Mouse (Mus musculus) midbrain, postnatal 0 days (tissue): ENCODE measurements around the gene Acnat1. TPM values are rescaled to one million over a fixed set of nuclear protein-coding genes. Genes with fewer than 3 reads are reported as not detected.

Source experiments
- ATAC-seq: fragments of 200-750 bp; cut with Nextera tagmentation; 2 replicates; pipeline ENCODE4 v1.8.0; 2017; ENCODE audit warnings: moderate number of reproducible peaks, mild to moderate bottlenecking, moderate TSS enrichment, moderate library complexity; ENCODE audit not compliant: low FRiP score
- DNase-seq: peaks from one replicate; pipeline ENCODE4 v3.0.0-alpha.2; 2015; ENCODE audit warnings: low spot score
- H3K27ac ChIP-seq: fragments of 300-500 bp; sonication (generic); 2 replicates; pipeline ENCODE4 v1.5.1; 2014; ENCODE audit warnings: low read depth, mild to moderate bottlenecking, low read length, mixed read lengths
- H3K27me3 ChIP-seq: fragments of 300-500 bp; sonication (generic); 2 replicates; pipeline ENCODE4 v1.6.1; 2014; ENCODE audit warnings: low read length, control low read depth, mixed read lengths; ENCODE audit not compliant: insufficient read depth
- H3K36me3 ChIP-seq: fragments of 300-500 bp; sonication (generic); 2 replicates; pipeline ENCODE4 v1.6.1; 2014; ENCODE audit warnings: low read length, control low read depth, mixed read lengths; ENCODE audit not compliant: insufficient read depth
- H3K4me1 ChIP-seq: fragments of 300-500 bp; sonication (generic); 2 replicates; pipeline ENCODE4 v1.6.1; 2014; ENCODE audit warnings: mild to moderate bottlenecking, control low read depth, antibody characterized with exemption, low read length, mixed read lengths; ENCODE audit not compliant: insufficient read depth
- H3K4me2 ChIP-seq: fragments of 300-500 bp; sonication (generic); 2 replicates; pipeline ENCODE4 v1.6.1; 2014; ENCODE audit warnings: low read depth, mild to moderate bottlenecking, low read length, mixed read lengths; ENCODE audit not compliant: poor library complexity, severe bottlenecking
- H3K4me3 ChIP-seq: fragments of 300-500 bp; sonication (generic); 2 replicates; pipeline ENCODE4 v1.5.1; 2014; ENCODE audit warnings: low read depth, mild to moderate bottlenecking, low read length, moderate library complexity
- H3K9ac ChIP-seq: fragments of 300-500 bp; sonication (generic); replicated peaks from 2 replicates; pipeline ENCODE4 v1.6.1; 2014; ENCODE audit warnings: mild to moderate bottlenecking, low read length, moderate library complexity, mixed read lengths; ENCODE audit not compliant: poor library complexity, severe bottlenecking
- H3K9me3 ChIP-seq: fragments of 300-500 bp; sonication (generic); 2 replicates; pipeline ENCODE4 v1.6.1; 2016; ENCODE audit warnings: low read length, control low read depth
- CTCF ChIP-seq: IDR thresholded peaks from 2 replicates; pipeline ENCODE4 v1.5.1; 2016; ENCODE audit warnings: antibody characterized with exemption, mild to moderate bottlenecking
- WGBS: fragments of 180-500 bp; shearing (Covaris S2); extraction: QIAGEN DNeasy Blood & Tissue Kit; methylation state at CpG from one replicate; pipeline ENCODE4 v1.1.7; 2014; 5-methylcytosine and 5-hydroxymethylcytosine counted together
- polyA plus RNA-seq: library from polyadenylated mRNA; unstranded; fragments of >200 nt; fragmentation: Nextera tagmentation; extraction: Ambion mirVana; gene quantifications from 2 replicates; pipeline ENCODE4 v1.2.1, GENCODE M21; 2015
- total RNA-seq: library from RNA; depleted of rRNA; stranded (reverse); fragments of >200 nt; gene quantifications from 2 replicates; pipeline ENCODE4 v1.2.3, GENCODE M21; 2014; rRNA removed

The Acnat1 gene
- total RNA-seq (0.44 TPM in 1 of 2 replicates, not detected in the other), polyA plus RNA-seq (not detected in 2 replicates)

DNA sequence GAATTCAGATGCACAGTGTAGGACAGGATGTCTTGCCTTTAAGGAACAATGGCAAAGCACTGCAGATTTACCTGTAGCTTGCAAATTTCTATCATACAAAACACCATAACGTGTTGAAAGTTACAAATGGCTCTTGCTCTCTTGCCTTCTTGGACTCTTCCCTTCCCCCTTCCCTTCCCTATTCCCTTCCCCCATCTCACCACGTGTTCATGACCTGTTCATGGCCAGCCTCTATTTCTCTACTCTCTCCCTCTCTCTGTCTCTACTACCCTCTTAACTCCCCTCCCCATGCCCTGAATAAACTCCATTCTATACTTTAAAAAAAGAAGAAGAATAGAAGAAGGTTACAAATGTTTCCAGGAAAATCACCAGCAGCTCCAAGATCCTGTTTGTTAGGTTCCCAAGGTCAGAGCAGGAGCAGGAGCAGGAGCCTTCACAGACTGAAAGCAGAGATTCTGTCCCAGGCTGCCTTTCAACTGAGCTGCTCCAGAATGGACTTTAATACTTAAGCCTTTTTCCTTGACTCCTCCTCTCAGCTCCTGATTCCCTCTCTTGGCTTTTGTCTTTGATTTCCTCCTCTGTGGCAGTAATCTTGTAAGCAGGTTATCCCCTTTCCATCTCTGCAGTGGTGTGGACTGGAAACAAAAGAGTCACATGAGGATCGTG lies at the start of gene Acnat1:
Gene Acnat1 (minus strand): TSS at position 478 of the 666 bp plus-strand sequence.
- H3K27me3 ChIP-seq: no peaks in the 10 kb centered on the region
- no peak within 1 kb of the TSS for H3K4me3 ChIP-seq
- H3K4me1 ChIP-seq: no peaks in the 10 kb centered on the region
- H3K4me2 ChIP-seq: no peak within 1 kb of the TSS
- H3K9ac ChIP-seq: no peak within 1 kb of the TSS
- DNase-seq (no peak), ATAC-seq (no peak)
- TF ChIP-seq CTCF: no peak
- no peak within 1 kb of the TSS for H3K27ac ChIP-seq
- WGBS: 31% methylated on average over 3 of the region's 3 CpGs
- H3K9me3 ChIP-seq: no peaks in the 10 kb centered on the region
- H3K36me3 ChIP-seq: no peaks in the 10 kb centered on the region

DNA sequence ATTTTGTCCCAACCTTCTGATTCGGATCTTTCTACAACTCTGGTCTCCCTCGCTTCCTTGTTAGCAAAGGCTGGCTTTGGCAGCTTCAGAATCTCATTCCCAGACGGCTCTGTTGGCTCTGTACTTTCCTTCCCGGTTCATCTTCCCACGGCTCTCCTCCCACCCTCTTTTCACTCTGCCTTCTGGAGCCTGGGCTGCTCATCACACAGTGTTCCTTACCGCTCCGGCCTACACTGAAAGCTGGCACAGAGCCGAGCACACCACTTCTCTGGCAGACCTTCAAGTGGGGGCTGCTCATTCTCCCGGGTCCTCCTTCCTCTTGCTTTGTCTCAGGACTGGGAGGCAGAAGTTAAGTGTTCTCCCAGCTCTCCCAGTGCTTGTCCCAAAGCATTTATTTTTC lies 48.9 kb upstream of the Acnat1 start:
- H3K9me3 ChIP-seq: no peaks in the 10 kb centered on the region
- peak overlapping the region; percentile 81; the same call in 1 of the 2 replicates for H3K4me2 ChIP-seq
- 0 out of 2 replicates have a peak, but pooled peaks cover 6% of the 10 kb centered on the region for H3K36me3 ChIP-seq
- ATAC-seq (no peak), DNase-seq (peak; percentile 6)
- H3K27ac ChIP-seq: no peak overlapping the region
- peaks cover 12% of the 10 kb centered on the region for H3K4me1 ChIP-seq
- H3K9ac ChIP-seq: no peak overlapping the region
- no peaks in the 10 kb centered on the region for H3K27me3 ChIP-seq
- WGBS: 70% methylated on average over 9 of the region's 9 CpGs
- H3K4me3 ChIP-seq: no peak overlapping the region
- no peak for TF ChIP-seq CTCF

DNA sequence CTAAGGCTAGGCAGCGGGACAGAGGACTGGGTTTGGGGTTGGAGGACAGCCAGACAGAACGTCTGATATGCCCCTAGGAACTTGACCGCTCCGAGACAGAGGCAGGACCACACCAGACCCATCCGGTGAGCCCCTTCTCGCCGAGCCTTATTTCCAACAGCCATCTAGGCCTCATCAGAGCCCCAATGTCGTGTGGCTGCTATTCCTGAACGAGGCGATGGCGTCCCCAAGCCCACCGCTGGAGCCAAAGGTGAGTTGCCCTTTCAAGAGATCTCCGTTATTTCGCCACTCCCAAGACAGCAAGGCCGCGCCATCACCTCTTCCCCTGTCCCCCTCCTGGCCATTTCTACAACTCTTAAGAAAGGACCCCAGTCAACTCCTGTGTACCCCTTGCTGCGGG lies 47.6 kb upstream of the Acnat1 start:
- Histone ChIP-seq H3K4me1 (peaks cover 12% of the 10 kb centered on the region), H3K4me3 (peak overlapping the region; percentile 56), H3K4me2 (peak overlapping the region; percentile 81), H3K36me3 (0 out of 2 replicates have a peak, but pooled peaks cover 6% of the 10 kb centered on the region), H3K9me3 (no peaks in the 10 kb centered on the region), H3K27ac (peak overlapping the region; percentile 70), H3K9ac (peak overlapping the region; percentile 79), H3K27me3 (no peaks in the 10 kb centered on the region)
- TF ChIP-seq CTCF: no peak; the same call in 1 of the 2 replicates
- ATAC-seq (peak; percentile 70; the same call in 1 of the 2 replicates), DNase-seq (no peak)
- WGBS: under 1% methylated on average over 17 of the region's 17 CpGs

DNA sequence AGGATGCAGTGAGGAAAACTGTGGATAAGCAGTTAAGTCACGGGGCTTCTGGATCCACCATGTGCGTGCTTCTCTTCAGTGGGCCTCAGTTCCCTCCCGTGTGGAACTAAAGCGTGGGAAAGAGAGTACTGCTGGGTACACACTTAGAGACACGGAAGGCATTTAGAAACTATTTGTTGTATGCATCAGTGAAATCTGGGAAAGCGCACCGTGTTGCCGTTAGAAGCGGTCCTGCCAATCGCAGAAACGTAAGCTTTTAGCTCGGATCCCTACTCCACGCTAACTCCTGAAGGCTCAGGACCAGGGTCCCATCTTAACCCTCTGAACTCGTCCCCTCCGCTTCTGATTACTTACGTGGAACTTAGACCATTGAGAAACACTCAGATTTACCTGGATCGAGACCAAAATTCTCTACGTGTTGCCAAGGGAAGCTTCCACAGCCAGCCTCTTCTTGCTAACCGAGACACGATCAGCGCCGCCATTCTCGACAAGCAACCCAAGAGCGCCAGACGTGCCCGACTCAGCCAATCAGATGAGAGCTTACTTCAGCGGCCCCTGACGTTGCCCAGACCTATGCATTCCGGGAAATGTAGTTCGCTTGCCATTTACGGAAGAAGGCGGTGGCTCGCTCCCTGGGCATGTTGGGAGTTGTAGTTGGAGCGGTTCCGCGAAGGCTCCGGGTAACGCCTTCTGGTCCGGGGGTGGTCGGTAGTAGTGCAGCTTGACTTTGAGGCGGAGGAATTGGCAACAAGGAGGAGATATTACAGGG lies 47.0 kb upstream of the Acnat1 start, which contains the start of the genes Mrpl50 and Zfp189:
Gene Mrpl50 (minus strand): TSS at position 522 of the 769 bp plus-strand sequence.
Gene Zfp189 (plus strand): TSS at position 605 of the 769 bp plus-strand sequence.
- H3K36me3 ChIP-seq: 0 out of 2 replicates have a peak, but pooled peaks cover 6% of the 10 kb centered on the region
- ATAC-seq: peak; percentile 100
- H3K27ac ChIP-seq: peak within 1 kb of the TSS; percentile 70
- peaks cover 12% of the 10 kb centered on the region for H3K4me1 ChIP-seq
- H3K4me2 ChIP-seq: peak within 1 kb of the TSS; percentile 81
- under 1% methylated on average over 41 of the region's 41 CpGs for WGBS
- H3K4me3 ChIP-seq: peak within 1 kb of the TSS; percentile 56
- DNase-seq: peak; percentile 99
- H3K9me3 ChIP-seq: no peaks in the 10 kb centered on the region
- H3K9ac ChIP-seq: peak within 1 kb of the TSS; percentile 79
- no peaks in the 10 kb centered on the region for H3K27me3 ChIP-seq
- TF ChIP-seq CTCF: peak; percentile 13

DNA sequence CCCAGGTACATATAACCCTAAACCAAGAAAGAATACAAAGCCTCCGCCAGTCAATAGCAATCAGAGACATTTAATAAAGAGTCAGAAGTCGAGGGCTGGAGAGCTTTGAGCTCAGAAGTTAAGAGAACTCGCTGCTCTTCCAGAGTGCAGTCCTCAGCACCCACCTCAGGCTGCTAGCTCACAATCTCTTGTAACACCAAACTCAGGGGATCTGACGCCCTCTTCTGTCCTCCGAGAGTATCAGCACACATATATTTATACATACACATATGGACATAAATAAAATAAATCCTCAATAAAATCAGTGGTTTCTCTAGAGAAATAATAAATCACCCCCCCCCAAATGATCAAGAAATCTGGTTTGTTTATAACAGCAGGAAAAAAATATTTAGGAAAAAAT lies 45.8 kb upstream of the Acnat1 start:
- Histone ChIP-seq H3K27me3 (no peaks in the 10 kb centered on the region), H3K4me1 (peaks cover 12% of the 10 kb centered on the region), H3K36me3 (0 out of 2 replicates have a peak, but pooled peaks cover 6% of the 10 kb centered on the region), H3K9me3 (no peaks in the 10 kb centered on the region), H3K27ac (no peak overlapping the region), H3K4me2 (peak overlapping the region; percentile 57; the same call in 1 of the 2 replicates), H3K4me3 (no peak overlapping the region), H3K9ac (no peak overlapping the region)
- no peak for DNase-seq
- WGBS: 78% methylated on average over 5 of the region's 5 CpGs
- TF ChIP-seq CTCF: peak; percentile 27
- no peak for ATAC-seq
